Mouse (Mus musculus) intestine, embryonic 14.5 days (tissue): ENCODE measurements around the gene Paqr5. TPM values are rescaled to one million over a fixed set of nuclear protein-coding genes. Genes with fewer than 3 reads are reported as not detected.
A peak's percentile ranks its signal among the peaks of the same experiment; 100 is the strongest.

Experiments
- ATAC-seq: fragments of 200-750 bp; cut with Nextera tagmentation; replicated peaks from 2 replicates; pipeline ENCODE4 v1.8.0; 2017; ENCODE audit warnings: low read depth, moderate number of reproducible peaks, moderate TSS enrichment, moderate library complexity; ENCODE audit not compliant: low FRiP score, low TSS enrichment
- DNase-seq: peaks from one replicate; pipeline ENCODE4 v3.0.0-alpha.2; 2018; ENCODE audit warnings: low spot score
- H3K27ac ChIP-seq: fragments of 300-500 bp; sonication (generic); 2 replicates; pipeline ENCODE4 v1.5.1; 2014; ENCODE audit warnings: low read depth, mild to moderate bottlenecking, control low read depth
- H3K27me3 ChIP-seq: fragments of 300-500 bp; sonication (generic); replicated peaks from 2 replicates; pipeline ENCODE4 v1.6.1; 2014; ENCODE audit warnings: low read length, control low read depth; ENCODE audit not compliant: control insufficient read depth, insufficient read depth
- H3K36me3 ChIP-seq: fragments of 300-500 bp; sonication (generic); 2 replicates; pipeline ENCODE4 v1.6.1; 2014; ENCODE audit warnings: low read length, control low read depth; ENCODE audit not compliant: control insufficient read depth, insufficient read depth
- H3K4me1 ChIP-seq: fragments of 300-500 bp; sonication (generic); replicated peaks from 2 replicates; pipeline ENCODE4 v1.6.1; 2014; ENCODE audit warnings: low read length, control low read depth, mixed read lengths; ENCODE audit not compliant: control insufficient read depth, insufficient read depth
- H3K4me2 ChIP-seq: fragments of 300-500 bp; sonication (generic); 2 replicates; pipeline ENCODE4 v1.6.1; 2014; ENCODE audit warnings: low read length
- H3K4me3 ChIP-seq: fragments of 300-500 bp; sonication (generic); 2 replicates; pipeline ENCODE4 v1.5.1; 2014; ENCODE audit warnings: low read depth, low read length, control low read depth, mixed read lengths
- H3K9ac ChIP-seq: fragments of 300-500 bp; sonication (generic); 2 replicates; pipeline ENCODE4 v1.6.1; 2014; ENCODE audit warnings: mild to moderate bottlenecking, low read length
- H3K9me3 ChIP-seq: fragments of 300-500 bp; sonication (generic); 2 replicates; pipeline ENCODE4 v1.6.1; 2016; ENCODE audit warnings: low read length, control low read depth; ENCODE audit not compliant: control insufficient read depth
- WGBS: fragments of 180-500 bp; shearing (Covaris S2); extraction: QIAGEN DNeasy Blood & Tissue Kit; methylation state at CpG from one replicate; pipeline ENCODE4 v1.1.7; 2014; 5-methylcytosine and 5-hydroxymethylcytosine counted together
- polyA plus RNA-seq: library from polyadenylated mRNA; unstranded; fragments of >200 nt; fragmentation: Nextera tagmentation; extraction: Ambion mirVana; gene quantifications from 2 replicates; pipeline ENCODE4 v1.2.1, GENCODE M21; 2014

The Paqr5 gene
- polyA plus RNA-seq, 1 experiment from 2014 or later: 8.1 TPM

DNA sequence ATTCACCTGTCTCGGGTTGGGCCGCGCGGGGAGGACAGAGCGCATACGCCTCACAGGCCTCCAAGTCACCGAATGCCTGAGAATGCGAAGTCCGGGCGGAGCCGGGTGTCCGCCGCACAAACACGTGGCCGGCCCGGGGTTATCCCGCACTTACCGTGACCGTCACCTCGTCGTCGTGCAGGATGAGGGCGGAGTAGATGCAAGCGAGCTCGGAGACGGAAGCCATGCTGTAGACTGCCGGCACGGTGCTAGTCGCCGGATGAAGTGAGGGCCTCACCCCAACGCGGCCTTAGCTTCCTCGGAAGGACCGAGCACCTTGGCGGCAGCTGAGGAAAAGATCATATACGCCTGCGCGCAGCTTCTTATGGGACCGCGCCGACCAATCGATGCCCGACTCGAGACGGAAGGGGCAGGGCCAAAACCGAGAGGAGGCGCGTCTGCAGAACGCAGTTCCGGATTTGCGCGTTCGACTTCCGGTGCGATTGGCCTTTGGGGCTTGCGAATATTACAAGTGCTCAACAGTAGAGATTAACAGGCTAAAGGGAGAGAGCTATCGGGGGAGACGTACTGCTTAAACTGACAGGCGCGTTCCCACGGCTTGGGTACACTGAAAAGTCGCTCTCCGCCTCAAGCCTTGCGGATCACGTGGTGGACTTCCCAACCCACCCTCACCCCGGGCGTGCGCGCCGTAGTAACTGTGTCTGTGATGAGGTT, 112.3 kb downstream of the Paqr5 start, which contains the start of gene Rplp1:
Gene Rplp1, minus strand, starts transcription at position 340 of the 714 bp plus-strand sequence.
- H3K4me3 ChIP-seq: peak within 1 kb of the TSS; percentile 100
- H3K27me3 ChIP-seq: no peaks in the 10 kb centered on the region
- peak within 1 kb of the TSS; percentile 95 for H3K4me2 ChIP-seq
- DNase-seq (peak; percentile 94), ATAC-seq (peak; percentile 91)
- H3K27ac ChIP-seq: peak within 1 kb of the TSS; percentile 95
- H3K4me1 ChIP-seq: peaks cover 6% of the 10 kb centered on the region; the same call in 1 of the 2 replicates
- peaks cover 57% of the 10 kb centered on the region for H3K36me3 ChIP-seq
- WGBS: under 1% methylated on average over 68 of the region's 70 CpGs
- H3K9ac ChIP-seq: peak within 1 kb of the TSS; percentile 91
- H3K9me3 ChIP-seq: no peaks in the 10 kb centered on the region

DNA sequence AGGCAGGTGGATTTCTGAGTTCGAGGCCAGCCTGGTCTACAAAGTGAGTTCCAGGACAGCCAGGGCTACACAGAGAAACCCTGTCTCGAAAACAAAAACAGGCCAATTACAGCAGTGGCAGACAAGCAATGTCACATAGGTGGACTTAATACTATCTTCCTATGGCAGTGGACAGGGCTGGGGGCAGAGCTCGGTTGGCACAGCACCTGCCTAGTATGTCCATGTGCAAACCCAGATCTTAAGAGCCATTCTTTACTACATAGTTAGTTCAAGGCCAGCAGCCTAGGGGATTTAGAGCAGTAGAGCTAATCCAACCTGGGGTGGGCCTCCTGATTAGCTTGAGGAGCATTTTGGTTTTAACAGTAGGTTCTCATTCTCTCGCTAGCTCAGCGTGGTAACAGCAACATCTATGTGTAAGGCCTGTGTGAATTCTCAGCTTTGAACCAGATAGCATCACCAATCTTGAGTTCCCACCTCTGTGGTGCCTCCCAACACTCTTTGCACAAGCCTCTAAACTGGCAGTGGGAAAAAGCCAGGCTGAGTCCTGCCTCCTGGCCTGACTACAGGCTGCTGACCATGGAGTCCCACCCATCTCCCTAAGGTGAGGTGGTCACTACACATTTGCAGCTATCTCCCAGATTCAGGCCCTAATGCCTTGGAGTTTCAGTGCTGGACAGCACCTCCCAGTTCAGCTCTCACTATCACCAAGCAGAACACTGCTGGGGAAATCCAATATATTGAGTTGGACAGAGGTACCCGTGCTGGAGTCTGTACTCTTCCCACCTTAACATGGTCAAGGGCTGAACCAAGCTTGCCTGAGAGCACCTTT, 115.1 kb downstream of the Paqr5 start:
- Histone ChIP-seq H3K9ac (no peak overlapping the region), H3K9me3 (no peaks in the 10 kb centered on the region), H3K27me3 (no peaks in the 10 kb centered on the region), H3K4me3 (no peak overlapping the region), H3K27ac (no peak overlapping the region), H3K4me1 (peaks cover 6% of the 10 kb centered on the region; the same call in 1 of the 2 replicates), H3K4me2 (no peak overlapping the region), H3K36me3 (peaks cover 28% of the 10 kb centered on the region)
- ATAC-seq (no peak), DNase-seq (no peak)
- WGBS: 55% methylated on average over 6 of the region's 6 CpGs

DNA sequence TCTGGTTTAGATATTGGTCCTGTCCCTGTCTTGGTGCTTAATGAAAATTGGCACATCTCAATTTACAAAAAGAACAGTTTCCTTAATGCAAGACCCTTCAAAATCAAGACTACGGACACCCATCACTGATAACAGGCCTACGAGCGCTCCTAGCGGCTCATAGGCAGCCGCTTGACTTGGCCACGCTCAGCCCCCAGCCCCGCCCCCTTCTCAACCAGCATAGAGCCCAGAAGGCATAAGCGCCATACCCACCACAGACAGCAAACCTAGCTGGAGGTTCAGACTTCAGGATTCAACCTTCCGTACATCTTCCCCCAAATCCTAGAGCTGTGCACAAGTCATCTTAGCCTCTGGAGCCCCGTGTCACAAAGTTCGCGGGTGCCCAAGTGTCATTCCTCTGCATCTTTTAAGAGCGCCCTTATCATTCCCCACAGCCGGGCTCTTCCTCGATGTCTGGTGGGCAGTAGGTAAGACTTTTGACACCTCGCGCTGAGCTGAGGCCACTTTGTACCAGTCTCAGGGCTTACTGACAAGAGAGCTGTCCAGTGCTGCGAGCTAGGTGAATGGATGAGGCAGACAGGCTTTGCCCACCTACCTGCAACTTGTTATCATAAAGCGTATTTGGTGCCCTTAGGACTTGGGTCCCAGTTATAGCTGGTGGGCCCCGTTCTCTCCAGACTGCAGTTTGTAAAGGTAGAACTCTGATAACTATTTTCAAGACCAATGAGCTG, 116.0 kb downstream of the Paqr5 start:
- ATAC-seq (no peak), DNase-seq (no peak)
- peaks cover 27% of the 10 kb centered on the region for H3K36me3 ChIP-seq
- no peak overlapping the region for H3K4me3 ChIP-seq
- H3K4me2 ChIP-seq: no peak overlapping the region
- H3K27ac ChIP-seq: no peak overlapping the region
- H3K9me3 ChIP-seq: no peaks in the 10 kb centered on the region
- peaks cover 6% of the 10 kb centered on the region; the same call in 1 of the 2 replicates for H3K4me1 ChIP-seq
- no peak overlapping the region for H3K9ac ChIP-seq
- WGBS: 40% methylated on average over 20 of the region's 20 CpGs
- no peaks in the 10 kb centered on the region for H3K27me3 ChIP-seq

DNA sequence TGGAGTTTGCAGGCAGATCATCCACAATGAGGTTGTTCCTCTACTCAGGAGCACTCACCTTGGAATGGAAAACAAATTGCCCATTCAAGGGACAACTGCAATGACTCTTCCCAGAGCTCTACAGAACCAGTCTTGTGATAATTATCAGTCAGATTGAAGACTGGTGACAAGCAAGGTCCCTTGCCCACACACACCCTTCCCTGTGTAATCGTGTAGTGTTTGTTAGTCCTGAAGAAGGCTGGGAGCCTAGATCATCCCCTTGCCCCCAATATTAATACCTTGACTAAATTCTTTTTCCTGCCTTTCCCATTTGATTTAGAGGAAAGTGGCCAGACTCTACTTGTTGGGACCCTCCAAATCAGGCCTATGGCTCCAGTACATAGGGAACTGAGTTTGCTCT, 117.0 kb downstream of the Paqr5 start:
- no peak overlapping the region for H3K4me2 ChIP-seq
- 83% methylated on average over 1 of the region's 1 CpGs for WGBS
- no peak overlapping the region for H3K27ac ChIP-seq

DNA sequence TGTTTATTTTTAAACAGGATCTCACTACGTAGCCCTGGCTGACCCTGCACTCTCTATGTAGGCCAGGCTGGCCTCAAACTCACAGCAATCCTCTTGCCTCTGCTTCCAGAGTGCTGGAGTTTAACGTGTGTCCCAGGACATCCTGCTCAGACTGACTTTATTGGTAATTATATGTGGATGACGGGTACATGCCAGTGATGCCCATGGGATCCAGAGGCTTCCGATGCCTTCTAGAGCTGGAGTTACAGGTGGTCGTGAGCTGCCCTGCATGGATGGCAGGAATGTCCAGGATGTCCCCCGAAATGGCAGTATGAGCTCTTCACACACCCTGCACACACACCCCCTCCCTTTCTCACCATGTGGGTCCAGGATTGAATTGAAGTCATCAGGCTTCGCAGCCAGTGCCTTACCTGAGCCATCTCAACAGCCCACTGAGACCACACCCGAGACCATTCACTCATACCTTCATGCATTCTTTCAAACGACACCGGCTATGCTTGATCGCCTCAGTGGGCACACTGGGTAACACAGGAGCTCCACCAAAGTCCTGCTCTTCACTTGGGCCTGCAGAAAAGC, 117.7 kb downstream of the Paqr5 start:
- Histone ChIP-seq H3K27me3 (no peaks in the 10 kb centered on the region), H3K4me2 (no peak overlapping the region), H3K4me1 (peaks cover 14% of the 10 kb centered on the region), H3K9me3 (no peaks in the 10 kb centered on the region), H3K4me3 (no peak overlapping the region), H3K36me3 (peaks cover 27% of the 10 kb centered on the region), H3K27ac (no peak overlapping the region), H3K9ac (no peak overlapping the region)
- DNase-seq (no peak), ATAC-seq (no peak)
- WGBS: 90% methylated on average over 11 of the region's 11 CpGs

More for the DNA sequence above, 117.0 kb downstream of the Paqr5 start:
- Histone ChIP-seq H3K4me3 (no peak overlapping the region), H3K9ac (no peak overlapping the region), H3K4me1 (peaks cover 9% of the 10 kb centered on the region), H3K27me3 (no peaks in the 10 kb centered on the region), H3K36me3 (peaks cover 27% of the 10 kb centered on the region), H3K9me3 (no peaks in the 10 kb centered on the region)
- ATAC-seq (no peak), DNase-seq (no peak)

DNA sequence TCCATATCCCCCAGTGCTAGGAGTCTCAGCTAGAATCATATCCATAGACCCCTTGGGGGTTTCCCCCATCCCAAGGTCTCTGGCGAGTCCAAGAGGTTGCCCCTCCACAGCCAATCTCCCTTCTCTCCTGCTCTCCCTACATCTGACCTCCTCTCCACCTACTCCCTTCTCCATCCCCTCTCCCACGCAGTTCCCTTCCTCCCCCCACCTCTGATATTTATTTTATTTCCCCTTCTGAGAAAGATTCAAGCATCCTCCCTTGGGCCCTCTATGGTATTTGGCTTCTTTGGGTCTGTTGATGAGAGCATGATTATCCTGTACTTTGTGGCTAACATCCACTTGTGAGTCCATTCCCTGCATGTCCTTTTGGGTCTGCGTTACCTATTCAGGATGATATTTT, 118.3 kb downstream of the Paqr5 start:
- peaks cover 23% of the 10 kb centered on the region for H3K36me3 ChIP-seq
- peaks cover 16% of the 10 kb centered on the region for H3K4me1 ChIP-seq
- WGBS: 75% methylated on average over 3 of the region's 3 CpGs
- no peaks in the 10 kb centered on the region for H3K9me3 ChIP-seq
- no peak overlapping the region for H3K9ac ChIP-seq
- no peak overlapping the region for H3K27ac ChIP-seq
- H3K4me3 ChIP-seq: no peak overlapping the region
- ATAC-seq (no peak), DNase-seq (no peak)
- no peaks in the 10 kb centered on the region for H3K27me3 ChIP-seq
- H3K4me2 ChIP-seq: no peak overlapping the region

DNA sequence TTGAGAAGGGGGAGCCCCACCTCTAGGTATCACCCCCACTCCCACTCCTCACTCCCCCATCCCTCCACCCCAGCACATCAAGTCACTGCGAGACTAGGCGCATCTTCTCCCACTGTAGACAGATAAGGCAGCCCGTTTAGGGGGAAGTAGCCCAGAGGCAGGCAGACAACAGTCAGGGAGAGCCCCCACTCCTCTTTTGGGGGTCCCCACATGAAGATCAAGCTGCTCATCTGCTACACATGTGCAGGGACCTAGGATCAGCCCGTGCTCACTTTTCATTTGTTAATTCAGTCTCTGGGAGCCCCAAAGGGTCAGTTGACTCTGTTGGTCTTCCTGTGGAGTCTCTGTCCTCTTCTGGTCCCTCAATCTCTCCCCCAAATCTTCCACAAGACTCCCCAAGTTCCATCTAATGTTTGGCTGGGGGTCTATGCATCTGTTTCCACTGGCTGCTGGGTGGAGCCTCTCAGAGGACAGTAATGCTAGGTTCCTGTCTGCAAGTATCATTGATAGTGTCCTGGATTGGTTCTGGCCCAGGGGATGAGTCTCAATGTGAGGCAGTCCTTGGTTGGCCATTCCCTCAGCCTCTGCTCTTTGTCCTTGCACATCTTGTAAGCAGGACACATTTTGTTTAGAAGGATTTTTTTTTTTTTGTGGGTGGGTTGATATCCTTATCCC, 118.9 kb downstream of the Paqr5 start:
- peaks cover 17% of the 10 kb centered on the region for H3K36me3 ChIP-seq
- H3K4me3 ChIP-seq: no peak overlapping the region
- no peaks in the 10 kb centered on the region for H3K9me3 ChIP-seq
- peaks cover 13% of the 10 kb centered on the region for H3K4me1 ChIP-seq
- H3K27ac ChIP-seq: no peak overlapping the region
- ATAC-seq (no peak), DNase-seq (no peak)
- no peak overlapping the region for H3K9ac ChIP-seq
- no peaks in the 10 kb centered on the region for H3K27me3 ChIP-seq
- no peak overlapping the region for H3K4me2 ChIP-seq
- 85% methylated on average over 4 of the region's 4 CpGs for WGBS

DNA sequence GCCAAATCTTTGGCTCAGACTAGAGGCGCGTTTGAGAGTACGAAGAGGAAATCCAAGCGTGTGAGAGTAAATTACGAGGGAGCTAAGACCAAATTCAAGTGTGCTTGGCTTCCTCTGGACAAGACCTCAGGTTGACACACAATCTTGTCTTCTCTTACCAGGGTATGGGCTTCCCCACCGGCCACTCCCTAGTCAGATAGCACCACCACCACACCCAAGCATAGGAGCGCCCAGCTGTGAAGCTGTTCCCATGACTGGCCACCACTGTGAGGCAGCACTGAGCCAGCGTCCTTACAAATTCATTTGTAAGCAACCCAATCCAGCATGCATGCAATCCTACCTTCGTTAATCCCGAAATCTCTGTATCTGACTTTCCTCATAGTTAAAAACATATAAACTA, 119.7 kb downstream of the Paqr5 start:
- Histone ChIP-seq H3K27ac (no peak overlapping the region), H3K4me1 (peaks cover 9% of the 10 kb centered on the region), H3K4me3 (no peak overlapping the region), H3K4me2 (no peak overlapping the region), H3K27me3 (no peaks in the 10 kb centered on the region), H3K9me3 (no peaks in the 10 kb centered on the region), H3K9ac (no peak overlapping the region), H3K36me3 (peaks cover 9% of the 10 kb centered on the region)
- 65% methylated on average over 10 of the region's 10 CpGs for WGBS
- ATAC-seq (no peak), DNase-seq (no peak)
